Mouse (Mus musculus) Patski (cell line): Measurements from ENCODE around the gene Frmd4a. TPM values are rescaled to one million over a fixed set of nuclear protein-coding genes. Genes with fewer than 3 reads are reported as not detected.
A peak's percentile ranks its signal among the peaks of the same experiment; 100 is the strongest.
"Not testable (repeated sequence)": the region's sequence is repeated elsewhere in the genome, so short reads cannot be mapped to it uniquely, and the experiment has no call there.

Source experiments
- ATAC-seq: fragments of 100-300 bp; one replicate; pipeline ENCODE4 v1.8.0; 2021
- CTCF ChIA-PET: fragments of 350-600 bp; sonication (Branson Sonifier 250); formaldehyde crosslinking; loops from one replicate; lab custom pipeline; 2022; ENCODE audit warnings: inconsistent platforms; lab: Charles Lee
- POLR2A ChIA-PET: fragments of 350-600 bp; sonication (Branson Sonifier 250); formaldehyde crosslinking; loops from one replicate; lab custom pipeline; 2022; ENCODE audit warnings: antibody characterized with exemption, inconsistent platforms; lab: Charles Lee
- DNase-seq: peaks from one replicate; pipeline ENCODE4 v3.0.0-alpha.2; 2011; ENCODE audit warnings: low read depth, low spot score
- H3K27me3 ChIP-seq: fragments of 371-371 bp; one replicate; pipeline ENCODE4 v1.5.1; 2021
- CTCF ChIP-seq: fragments of 100-300 bp; IDR thresholded peaks from one replicate; pipeline ENCODE4 v1.5.1; 2021
- in situ Hi-C: fragments of 300-500 bp; cut with MboI; formaldehyde crosslinking; loops from 3 replicates; pipeline ENCODE4 v1.11.1; 2018; ENCODE audit warnings: low pct_unique_long_range_greater_than_20kb, mixed read lengths
- polyA plus RNA-seq: library from polyadenylated mRNA; unstranded; gene quantifications from one replicate; pipeline ENCODE4 v1.2.3, GENCODE M21; 2021

The Frmd4a gene
- polyA plus RNA-seq, 1 experiment from 2014 or later: 40.6 TPM

- H3K27me3 ChIP-seq: no peaks in the 10 kb centered on the region
- DNase-seq: no peak
- CTCF ChIA-PET: no interaction called here
- TF ChIP-seq CTCF: no peak
- no peak for ATAC-seq
- POLR2A ChIA-PET: no interaction called here
- in situ Hi-C loops: loop anchor here (5.0 kb wide), 1 partner anchor 48 kb away; no protein-coding TSS in a partner anchor
Measured at GRCm38 (mm10) chr2:4555221-4555631, 537.7 kb downstream of the Frmd4a start.

GRCm38 (mm10) chr2:4556188-4556587, 538.7 kb downstream of the Frmd4a start:
- TF ChIP-seq CTCF: no peak
- POLR2A ChIA-PET: no interaction called here
- ATAC-seq (no peak), DNase-seq (no peak)
- in situ Hi-C loops: loop anchor here (5.0 kb wide), 1 partner anchor 49 kb away; no protein-coding TSS in a partner anchor
- CTCF ChIA-PET: interaction anchor here (0.7 kb wide), 1 partner anchor 57 kb away, joined by 3 read pairs; no protein-coding TSS in a partner anchor
- H3K27me3 ChIP-seq: no peaks in the 10 kb centered on the region

- TF ChIP-seq CTCF: no peak
Measured at GRCm38 (mm10) chr2:4557028-4557427, 539.5 kb downstream of the Frmd4a start.

GRCm38 (mm10) chr2:4557466-4557865, 539.9 kb downstream of the Frmd4a start:
- ATAC-seq: no peak
- no peak for DNase-seq
- no peaks in the 10 kb centered on the region for H3K27me3 ChIP-seq
- TF ChIP-seq CTCF: no peak
- CTCF ChIA-PET: interaction anchor here (1.1 to 1.4 kb wide), 3 partner anchors 8 to 15 kb away, joined by 3 to 4 read pairs (median 4); no protein-coding TSS in a partner anchor
- in situ Hi-C loops: loop anchor here (5.0 kb wide), 1 partner anchor 50 kb away; no protein-coding TSS in a partner anchor
- POLR2A ChIA-PET: no interaction called here

More at GRCm38 (mm10) chr2:4557028-4557427, 539.5 kb downstream of the Frmd4a start:
- DNase-seq (no peak), ATAC-seq (no peak)
- no peaks in the 10 kb centered on the region for H3K27me3 ChIP-seq
- POLR2A ChIA-PET: no interaction called here
- in situ Hi-C loops: loop anchor here (5.0 kb wide), 1 partner anchor 50 kb away; no protein-coding TSS in a partner anchor
- CTCF ChIA-PET: interaction anchor here (0.7 to 1.4 kb wide), 3 partner anchors 11 to 58 kb away, joined by 3 to 4 read pairs (median 3); no protein-coding TSS in a partner anchor

GRCm38 (mm10) chr2:4558651-4559203, 541.2 kb downstream of the Frmd4a start:
- ChIA-PET POLR2A (interaction anchor here (0.9 to 1.5 kb wide), 5 partner anchors 9 to 54 kb away, joined by 3 to 6 read pairs (median 4); no protein-coding TSS in a partner anchor), CTCF (interaction anchor here (1.0 to 1.7 kb wide), 4 partner anchors 9 to 61 kb away, joined by 3 to 5 read pairs (median 4); no protein-coding TSS in a partner anchor)
- no peak for DNase-seq
- TF ChIP-seq CTCF: no peak
- in situ Hi-C loops: loop anchor here (5.0 kb wide), 1 partner anchor 51 kb away; no protein-coding TSS in a partner anchor
- no peaks in the 10 kb centered on the region for H3K27me3 ChIP-seq
- no peak for ATAC-seq

GRCm38 (mm10) chr2:4559211-4559882, 541.8 kb downstream of the Frmd4a start:
- ChIA-PET POLR2A (interaction anchor here (0.9 to 1.5 kb wide), 5 partner anchors 9 to 50 kb away, joined by 3 to 6 read pairs (median 5); no protein-coding TSS in a partner anchor), CTCF (interaction anchor here (1.0 to 1.7 kb wide), 3 partner anchors 12 to 62 kb away, joined by 3 to 5 read pairs (median 4); no protein-coding TSS in a partner anchor)
- peak; percentile 93 for ATAC-seq
- H3K27me3 ChIP-seq: no peaks in the 10 kb centered on the region
- no peak for DNase-seq
- in situ Hi-C loops: loop anchor here (5.0 kb wide), 1 partner anchor 52 kb away; no protein-coding TSS in a partner anchor
- TF ChIP-seq CTCF: no peak

GRCm38 (mm10) chr2:4559883-4560247, 542.3 kb downstream of the Frmd4a start:
- TF ChIP-seq CTCF: no peak

GRCm38 (mm10) chr2:4560516-4560915, 543.0 kb downstream of the Frmd4a start:
- POLR2A ChIA-PET: interaction anchor here (0.6 to 1.3 kb wide), 4 partner anchors 19 to 147 kb away, joined by 4 to 5 read pairs (median 4); no protein-coding TSS in a partner anchor

More at GRCm38 (mm10) chr2:4559883-4560247, 542.3 kb downstream of the Frmd4a start:
- H3K27me3 ChIP-seq: no peaks in the 10 kb centered on the region
- POLR2A ChIA-PET: interaction anchor here (1.2 to 1.3 kb wide), 2 partner anchors 18 to 46 kb away, joined by 5 read pairs; no protein-coding TSS in a partner anchor
- peak; percentile 14 for ATAC-seq
- in situ Hi-C loops: loop anchor here (5.0 kb wide), 1 partner anchor 53 kb away; no protein-coding TSS in a partner anchor
- CTCF ChIA-PET: interaction anchor here (1.0 to 1.7 kb wide), 2 partner anchors 15 to 62 kb away, joined by 3 to 4 read pairs; no protein-coding TSS in a partner anchor
- no peak for DNase-seq

GRCm38 (mm10) chr2:4561196-4561595, 543.7 kb downstream of the Frmd4a start:
- no peak for ATAC-seq
- no peak for DNase-seq
- POLR2A ChIA-PET: interaction anchor here (0.6 to 1.2 kb wide), 4 partner anchors 11 to 147 kb away, joined by 3 to 5 read pairs (median 4); no protein-coding TSS in a partner anchor
- CTCF ChIA-PET: interaction anchor here (1.2 kb wide), 1 partner anchor 14 kb away, joined by 3 read pairs; no protein-coding TSS in a partner anchor
- H3K27me3 ChIP-seq: no peaks in the 10 kb centered on the region
- no peak for TF ChIP-seq CTCF
- in situ Hi-C loops: no loop called here

More at GRCm38 (mm10) chr2:4560516-4560915, 543.0 kb downstream of the Frmd4a start:
- in situ Hi-C loops, ATAC-seq, DNase-seq, H3K27me3 ChIP-seq: not testable (repeated sequence)
- CTCF ChIA-PET: interaction anchor here (1.2 kb wide), 1 partner anchor 13 kb away, joined by 3 read pairs; no protein-coding TSS in a partner anchor
